Mouse (Mus musculus) leukemia stem cell, adult 10-12 weeks (primary cell): ENCODE results near the gene Lysmd1. TPM values are rescaled to one million over a fixed set of nuclear protein-coding genes. Genes with fewer than 3 reads are reported as not detected.

Source experiments
- polyA plus RNA-seq: library from polyadenylated mRNA; stranded (reverse); fragments of >175 nt; gene quantifications from 2 replicates; pipeline ENCODE4 v1.2.3, GENCODE M21; 2012; ENCODE audit warnings: low replicate concordance

Gene Lysmd1
- polyA plus RNA-seq = 3.9 and 5.0 TPM in 2 replicates

GRCm38 (mm10) chr3:95133680-95134101 is at the start of gene Lysmd1, which contains the start of gene Scnm1:
TSS of gene Lysmd1 (plus strand) at chr3:95134088.
TSS of gene Scnm1 (minus strand) at chr3:95134011.

DNA sequence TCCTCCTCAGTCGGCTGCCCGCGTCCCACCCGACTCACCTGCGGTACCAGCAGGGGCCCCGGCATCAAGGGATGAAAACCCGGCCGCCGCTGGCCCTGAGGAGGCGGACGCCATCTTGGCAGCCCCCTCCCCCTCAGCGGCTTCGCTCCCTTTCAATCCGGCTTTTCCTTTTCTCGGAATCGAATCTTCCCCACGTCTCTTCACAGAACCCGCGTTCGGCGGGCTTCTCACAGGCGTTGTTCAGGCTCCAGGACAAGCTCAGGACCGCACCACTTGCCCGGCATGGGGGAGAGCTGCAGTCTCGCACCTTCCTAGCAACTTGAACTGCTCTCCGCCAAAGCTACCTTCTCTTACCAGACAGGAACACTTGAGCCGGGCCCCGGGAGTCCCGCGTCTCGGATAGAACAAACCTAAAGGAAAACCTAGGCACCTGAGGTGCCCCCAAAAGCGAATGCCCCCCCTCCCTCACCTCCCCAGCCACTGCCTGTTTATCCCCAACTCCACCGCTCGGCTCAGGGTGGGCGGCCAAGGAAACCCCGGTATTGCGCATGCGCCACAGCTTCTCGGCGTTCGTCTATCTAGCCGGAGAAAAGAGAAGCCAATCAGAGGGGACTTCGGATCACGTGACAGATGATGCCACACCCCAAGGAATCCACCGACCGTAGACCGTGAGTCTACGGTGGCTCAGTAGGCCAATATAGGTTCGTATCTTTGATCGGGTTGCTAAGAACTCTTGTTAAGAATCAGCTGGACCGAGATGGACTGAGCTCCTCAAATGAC is 27.4 kb upstream of the Lysmd1 start, which contains the start of gene Pip5k1a:
Gene Pip5k1a, minus strand, starts transcription at position 593 of the 780 bp plus-strand sequence.

DNA sequence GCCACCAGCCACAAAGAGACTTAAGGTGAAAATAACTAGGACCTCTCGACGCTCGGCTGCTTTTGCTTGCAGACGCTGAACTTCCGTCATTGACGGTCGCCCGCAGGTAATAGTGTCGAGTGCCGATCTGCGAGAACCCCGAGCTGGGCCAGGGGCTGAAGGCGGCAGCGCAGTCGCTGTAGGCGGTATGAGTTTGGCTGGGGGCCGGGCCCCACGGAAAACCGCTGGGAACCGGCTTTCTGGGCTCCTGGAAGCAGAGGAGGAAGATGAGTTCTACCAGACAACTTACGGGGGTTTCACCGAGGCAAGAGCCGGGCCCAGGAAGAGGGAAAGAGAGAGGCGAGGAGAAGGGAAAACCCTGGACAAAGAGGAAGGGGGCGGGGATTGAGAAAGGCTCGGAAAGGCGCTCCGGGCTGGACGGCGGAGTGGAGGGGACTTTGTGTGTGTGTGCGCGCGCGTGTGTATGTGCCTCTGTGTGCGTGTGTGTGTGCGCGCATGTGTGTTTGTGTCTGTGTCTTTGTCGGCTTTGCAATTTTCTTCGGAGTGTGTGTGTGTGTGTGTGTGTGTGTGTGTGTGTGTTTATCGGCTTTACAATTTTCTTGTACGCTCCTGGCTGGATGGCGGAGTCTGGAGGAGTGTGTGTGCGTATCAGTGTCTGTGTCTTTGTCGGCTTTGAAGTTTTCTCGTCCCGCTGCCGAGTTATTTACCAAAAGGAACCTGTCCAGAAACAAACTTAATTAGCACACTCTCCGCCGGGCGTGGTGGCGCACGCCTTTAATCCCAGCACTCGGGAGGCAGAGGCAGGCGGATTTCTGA is 22.8 kb upstream of the Lysmd1 start, which contains the start of gene Vps72:
Gene Vps72, plus strand, starts transcription at position 112 of the 816 bp plus-strand sequence.

DNA sequence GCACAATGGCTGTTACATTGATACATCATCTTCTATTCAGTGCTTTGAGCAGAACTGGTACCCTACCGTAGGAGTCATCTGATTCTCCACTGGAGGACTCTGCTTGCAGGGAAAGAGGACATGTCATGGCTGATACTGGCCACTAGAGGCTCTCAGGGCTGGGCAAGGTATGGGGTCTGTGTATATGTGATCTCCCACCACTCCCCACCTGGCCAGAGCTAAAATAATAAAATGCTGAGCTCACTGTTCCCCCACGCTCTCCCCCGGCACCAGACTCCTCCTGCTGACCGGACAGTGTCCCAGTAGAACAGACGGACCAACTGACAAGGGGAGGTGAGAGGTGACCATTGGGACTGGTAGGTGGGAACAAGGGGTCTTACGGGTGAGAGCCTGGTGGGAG is 9.6 kb upstream of the Lysmd1 start, which contains the start of gene Tmod4:
Gene Tmod4, plus strand, starts transcription at position 231 of the 400 bp plus-strand sequence.

DNA sequence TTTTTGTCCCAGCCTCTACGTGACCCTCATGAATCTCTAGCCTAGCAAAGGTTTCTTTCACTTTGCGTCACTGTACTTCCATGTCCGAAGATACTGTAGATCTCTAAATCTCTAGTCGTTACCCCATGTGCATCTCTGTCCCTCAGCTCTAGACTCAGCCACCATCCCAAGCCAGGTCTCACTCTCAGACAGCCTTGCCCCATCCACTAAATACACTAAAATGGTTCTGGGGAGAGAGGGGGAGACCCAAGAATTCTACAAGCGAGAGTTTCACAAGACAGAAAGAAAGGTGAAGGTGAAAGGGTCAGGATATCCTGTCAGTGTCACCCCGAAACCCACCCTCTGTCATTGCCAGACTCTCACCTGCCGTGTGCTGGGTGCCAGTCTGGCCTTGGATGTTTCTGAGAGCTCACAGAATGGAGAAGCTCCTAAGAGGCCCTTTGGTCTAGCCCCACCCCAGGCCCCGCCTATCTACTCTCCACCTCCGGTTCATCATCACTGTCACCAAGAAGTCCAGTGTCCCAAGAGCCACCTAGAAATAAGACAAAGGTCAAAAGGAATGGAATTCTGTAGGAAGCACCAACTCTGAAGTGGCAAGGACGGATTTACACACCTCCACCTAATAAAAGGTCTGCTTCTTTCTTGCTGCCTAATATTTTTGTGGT is 8.2 kb downstream of the Lysmd1 start, which contains the start of gene Tnfaip8l2:
Gene Tnfaip8l2, minus strand, starts transcription at position 409 of the 665 bp plus-strand sequence.

GRCm38 (mm10) chr3:95159987-95160963 is 26.4 kb downstream of the Lysmd1 start, which contains the start of gene Sema6c:
TSS of gene Sema6c (plus strand) at chr3:95160457.

Other genes with a start within 250 kb of the Lysmd1 start
- 227 and 271 TPM in 2 replicates for gene Psmb4, start 247.1 kb upstream of the Lysmd1 start, polyA plus RNA-seq
- 5.0 and 35.4 TPM in 2 replicates for gene Selenbp1, start 201.0 kb upstream of the Lysmd1 start, polyA plus RNA-seq
- gene Rfx5, start 180.0 kb upstream of the Lysmd1 start, polyA plus RNA-seq = 9.7 and 9.8 TPM in 2 replicates
- 7.6 and 7.7 TPM in 2 replicates for gene Pi4kb, start 159.4 kb upstream of the Lysmd1 start, polyA plus RNA-seq
- 17.4 and 30.5 TPM in 2 replicates for gene Zfp687, start 118.6 kb upstream of the Lysmd1 start, polyA plus RNA-seq
- gene Psmd4, start 91.5 kb upstream of the Lysmd1 start, polyA plus RNA-seq = 48.7 and 63.1 TPM in 2 replicates
- gene Pip5k1a, start 27.2 kb upstream of the Lysmd1 start, polyA plus RNA-seq = 10.1 and 25.6 TPM in 2 replicates
- gene Vps72, start 23.1 kb upstream of the Lysmd1 start, polyA plus RNA-seq = 177 and 301 TPM in 2 replicates
- 0.28 TPM in 1 of 2 replicates, not detected in the other for gene Tmod4, start 9.6 kb upstream of the Lysmd1 start, polyA plus RNA-seq
- 2.5 and 4.8 TPM in 2 replicates for gene Scnm1, start 77 bp upstream of the Lysmd1 start, polyA plus RNA-seq
- 2.8 and 9.0 TPM in 2 replicates for gene Tnfaip8l2, start 8.3 kb downstream of the Lysmd1 start, polyA plus RNA-seq
- gene Sema6c, start 26.4 kb downstream of the Lysmd1 start, polyA plus RNA-seq = 0.63 and 0.71 TPM in 2 replicates
- gene Gabpb2, start 83.8 kb downstream of the Lysmd1 start, polyA plus RNA-seq = 2.4 and 7.3 TPM in 2 replicates
- gene Cdc42se1, start 94.6 kb downstream of the Lysmd1 start, polyA plus RNA-seq = 252 and 331 TPM in 2 replicates
- gene Mllt11, start 98.1 kb downstream of the Lysmd1 start, polyA plus RNA-seq = 3.0 and 11.4 TPM in 2 replicates
- gene Gm128, start 107.5 kb downstream of the Lysmd1 start, polyA plus RNA-seq = 0.46 and 0.96 TPM in 2 replicates
- gene Bnipl, start 117.1 kb downstream of the Lysmd1 start, polyA plus RNA-seq = not detected in 2 replicates
- 120 and 126 TPM in 2 replicates for gene Mindy1, start 147.3 kb downstream of the Lysmd1 start, polyA plus RNA-seq
- 1.3 and 3.3 TPM in 2 replicates for gene Prune1, start 148.0 kb downstream of the Lysmd1 start, polyA plus RNA-seq
- gene Anxa9, start 173.1 kb downstream of the Lysmd1 start, polyA plus RNA-seq = 0.52 and 1.0 TPM in 2 replicates
- 76.6 and 174 TPM in 2 replicates for gene Cers2, start 180.7 kb downstream of the Lysmd1 start, polyA plus RNA-seq
- gene Setdb1, start 223.1 kb downstream of the Lysmd1 start, polyA plus RNA-seq = 22.6 and 30.5 TPM in 2 replicates